Mouse (Mus musculus): ENCODE measurements at regions not wholly inside any gene's neighbourhood (a gene's known extent, or its start where the extent isn't known, plus 50 kb on each side); places are given as distances from the start of the nearest gene placed in this dataset.

- TF ChIP-seq CTCF (IDR thresholded peaks at IDR 0.05; ENCODE audit: borderline replicate concordance, insufficient read depth, low read length) (no peak), POLR2A (IDR thresholded peaks at IDR 0.05; ENCODE audit: low read depth, low read length) (no peak)
Measured at GRCm38 (mm10) chr16:12521711-12522476, 538.0 kb downstream of the Shisa9 start.
